Mouse (Mus musculus): ENCODE data around the gene Shc2.

Shc2 gene

GRCm38 (mm10) chr10:79637128-79638110 lies at the start of gene Shc2:
TSS of gene Shc2 (minus strand) at chr10:79637918.
- no peak for DNase-seq (ENCODE audit: low read depth)

GRCm38 (mm10) chr10:79687513-79687912 lies 49.8 kb upstream of the Shc2 start:
- DNase-seq (ENCODE audit: low read depth) = no peak

- DNase-seq (ENCODE audit: low read depth) = no peak
Observed at GRCm38 (mm10) chr10:79686691-79687090, 49.0 kb upstream of the Shc2 start.

GRCm38 (mm10) chr10:79686219-79686618 lies 48.5 kb upstream of the Shc2 start:
- no peak for DNase-seq (ENCODE audit: low read depth)

- DNase-seq (ENCODE audit: low read depth) = no peak
Observed at GRCm38 (mm10) chr10:79684770-79685600, 47.3 kb upstream of the Shc2 start.

- peak; percentile 61 for DNase-seq (ENCODE audit: low read depth)
Observed at GRCm38 (mm10) chr10:79683726-79684640, 46.3 kb upstream of the Shc2 start.

GRCm38 (mm10) chr10:79682916-79683582 lies 45.3 kb upstream of the Shc2 start:
- peak; percentile 77 for DNase-seq (ENCODE audit: low read depth)

GRCm38 (mm10) chr10:79682551-79682915 lies 44.8 kb upstream of the Shc2 start:
- DNase-seq (ENCODE audit: low read depth) = peak; percentile 49

GRCm38 (mm10) chr10:79681591-79682245 lies 44.0 kb upstream of the Shc2 start, which contains the start of gene Cdc34:
TSS of gene Cdc34 (plus strand) at chr10:79682195.
- peak; percentile 99 for DNase-seq (ENCODE audit: low read depth)

GRCm38 (mm10) chr10:79680606-79681495 lies 43.1 kb upstream of the Shc2 start:
- DNase-seq (ENCODE audit: low read depth) = no peak

GRCm38 (mm10) chr10:79675346-79676035 lies 37.8 kb upstream of the Shc2 start:
- no peak for DNase-seq (ENCODE audit: low read depth)

- DNase-seq (ENCODE audit: low read depth) = no peak
Observed at GRCm38 (mm10) chr10:79673054-79673453, 35.3 kb upstream of the Shc2 start.

- peak; percentile 20 for DNase-seq (ENCODE audit: low read depth)
Observed at GRCm38 (mm10) chr10:79672088-79672455, 34.4 kb upstream of the Shc2 start.

- no peak for DNase-seq (ENCODE audit: low read depth)
Observed at GRCm38 (mm10) chr10:79671396-79672087, 33.8 kb upstream of the Shc2 start.

GRCm38 (mm10) chr10:79670071-79670888 lies 32.6 kb upstream of the Shc2 start:
- DNase-seq (ENCODE audit: low read depth) = no peak

- peak; percentile 66 for DNase-seq (ENCODE audit: low read depth)
Observed at GRCm38 (mm10) chr10:79669576-79670057, 31.9 kb upstream of the Shc2 start.

Measured in 416B (cell line).